Mouse (Mus musculus) ES-Bruce4 (cell line): ENCODE results near the gene Rpl7l1.

ENCODE experiments used
- CTCF ChIP-seq: IDR thresholded peaks from one replicate; pipeline ENCODE4 v1.8.1; 2011; ENCODE audit warnings: low read depth, low read length
- POLR2A ChIP-seq: IDR thresholded peaks from one replicate; pipeline ENCODE4 v1.8.1; 2011; ENCODE audit warnings: low read length; ENCODE audit not compliant: insufficient read depth

- TF ChIP-seq CTCF, result no peak
- no peak for TF ChIP-seq POLR2A
These were observed 6.4 kb downstream of the Rpl7l1 start for GRCm38 (mm10) chr17:46776087-46776486.
